Mouse (Mus musculus): ENCODE measurements around the gene Ptk7.
"Not testable (repeated sequence)": the region's sequence is repeated elsewhere in the genome, so short reads cannot be mapped to it uniquely, and the experiment has no call there.

Ptk7 gene

GRCm38 (mm10) chr17:46557321-46557720 lies 72.0 kb downstream of the Ptk7 start:
- not testable (repeated sequence) for DNase-seq (ENCODE audit: extremely low read depth, low read depth, low spot score)

- DNase-seq (ENCODE audit: extremely low read depth, low read depth, low spot score), result no peak
Measured at GRCm38 (mm10) chr17:46556584-46556945, 72.7 kb downstream of the Ptk7 start.

- DNase-seq (ENCODE audit: extremely low read depth, low read depth, low spot score), result peak; percentile 81
Measured at GRCm38 (mm10) chr17:46555673-46556583, 73.4 kb downstream of the Ptk7 start, which contains the start of gene Srf. Gene Srf (minus strand): TSS chr17:46556175.

- DNase-seq (ENCODE audit: extremely low read depth, low read depth, low spot score), result no peak
Measured at GRCm38 (mm10) chr17:46554977-46555672, 74.2 kb downstream of the Ptk7 start.

GRCm38 (mm10) chr17:46554646-46554976 lies 74.7 kb downstream of the Ptk7 start:
- no peak for DNase-seq (ENCODE audit: extremely low read depth, low read depth, low spot score)

GRCm38 (mm10) chr17:46553926-46554325 lies 75.4 kb downstream of the Ptk7 start:
- DNase-seq (ENCODE audit: extremely low read depth, low read depth, low spot score), result no peak

GRCm38 (mm10) chr17:46553469-46553868 lies 75.8 kb downstream of the Ptk7 start:
- DNase-seq (ENCODE audit: extremely low read depth, low read depth, low spot score), result no peak

GRCm38 (mm10) chr17:46552841-46553423 lies 76.4 kb downstream of the Ptk7 start:
- DNase-seq (ENCODE audit: extremely low read depth, low read depth, low spot score), result peak; percentile 74

GRCm38 (mm10) chr17:46552151-46552550 lies 77.2 kb downstream of the Ptk7 start:
- DNase-seq (ENCODE audit: extremely low read depth, low read depth, low spot score), result no peak

- DNase-seq (ENCODE audit: extremely low read depth, low read depth, low spot score), result no peak
Measured at GRCm38 (mm10) chr17:46551369-46551768, 77.9 kb downstream of the Ptk7 start.

- DNase-seq (ENCODE audit: extremely low read depth, low read depth, low spot score), result no peak
Measured at GRCm38 (mm10) chr17:46550904-46551303, 78.4 kb downstream of the Ptk7 start.

- no peak for DNase-seq (ENCODE audit: extremely low read depth, low read depth, low spot score)
Measured at GRCm38 (mm10) chr17:46549642-46550041, 79.7 kb downstream of the Ptk7 start.

GRCm38 (mm10) chr17:46549193-46549592 lies 80.1 kb downstream of the Ptk7 start:
- DNase-seq (ENCODE audit: extremely low read depth, low read depth, low spot score), result no peak

- DNase-seq (ENCODE audit: extremely low read depth, low read depth, low spot score), result no peak
Measured at GRCm38 (mm10) chr17:46548741-46549140, 80.6 kb downstream of the Ptk7 start.

GRCm38 (mm10) chr17:46547923-46548322 lies 81.4 kb downstream of the Ptk7 start:
- no peak for DNase-seq (ENCODE audit: extremely low read depth, low read depth, low spot score)

GRCm38 (mm10) chr17:46546995-46547394 lies 82.3 kb downstream of the Ptk7 start:
- no peak for DNase-seq (ENCODE audit: extremely low read depth, low read depth, low spot score)

GRCm38 (mm10) chr17:46546591-46546990 lies 82.7 kb downstream of the Ptk7 start:
- DNase-seq (ENCODE audit: extremely low read depth, low read depth, low spot score), result no peak

- DNase-seq (ENCODE audit: extremely low read depth, low read depth, low spot score), result no peak
Measured at GRCm38 (mm10) chr17:46545813-46546564, 83.3 kb downstream of the Ptk7 start, which contains the start of gene Cul9. Gene Cul9 (minus strand): TSS chr17:46546388.

- no peak for DNase-seq (ENCODE audit: extremely low read depth, low read depth, low spot score)
Measured at GRCm38 (mm10) chr17:46543661-46544060, 85.6 kb downstream of the Ptk7 start.

- peak; percentile 18 for DNase-seq (ENCODE audit: extremely low read depth, low read depth, low spot score)
Measured at GRCm38 (mm10) chr17:46525579-46526307, 103.6 kb downstream of the Ptk7 start.
